Mouse (Mus musculus): ENCODE measurements at regions not wholly inside any gene's neighbourhood (a gene's known extent, or its start where the extent isn't known, plus 50 kb on each side); places are given as distances from the start of the nearest gene placed in this dataset.

- DNase-seq (ENCODE audit: extremely low read depth, low read depth), result no peak
These were observed 220.1 kb downstream of the Elavl2 start for GRCm38 (mm10) chr4:91180241-91181096.

- no peak for DNase-seq (ENCODE audit: extremely low read depth, low read depth)
These were observed 236.1 kb downstream of the Elavl2 start for GRCm38 (mm10) chr4:91164280-91165121.

- no peak for DNase-seq (ENCODE audit: extremely low read depth, low read depth)
These were observed 243.5 kb downstream of the Elavl2 start for GRCm38 (mm10) chr4:91157047-91157446.

DNA sequence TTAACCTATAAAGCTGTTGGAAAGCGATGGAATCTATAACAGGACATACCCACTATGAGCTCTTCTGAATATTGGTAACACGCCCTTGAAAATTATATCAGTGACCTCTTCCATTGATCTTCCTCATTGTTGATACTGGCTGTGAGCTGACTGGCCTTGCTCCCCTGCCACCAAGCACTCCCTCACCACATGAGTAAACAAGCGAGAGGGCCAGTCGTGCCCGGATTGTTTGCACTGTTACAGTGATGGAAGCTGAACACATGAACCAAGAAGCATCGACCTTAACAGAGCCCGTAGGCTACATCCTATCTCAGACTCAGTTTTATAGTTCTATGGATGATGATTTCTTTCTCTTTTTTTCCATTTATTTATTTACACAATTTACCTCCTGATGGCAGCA, 255.9 kb downstream of the Elavl2 start:
- no peak for DNase-seq (ENCODE audit: extremely low read depth, low read depth)

- no peak for DNase-seq (ENCODE audit: extremely low read depth, low read depth)
These were observed 256.7 kb downstream of the Elavl2 start for GRCm38 (mm10) chr4:91143906-91144305.

DNA sequence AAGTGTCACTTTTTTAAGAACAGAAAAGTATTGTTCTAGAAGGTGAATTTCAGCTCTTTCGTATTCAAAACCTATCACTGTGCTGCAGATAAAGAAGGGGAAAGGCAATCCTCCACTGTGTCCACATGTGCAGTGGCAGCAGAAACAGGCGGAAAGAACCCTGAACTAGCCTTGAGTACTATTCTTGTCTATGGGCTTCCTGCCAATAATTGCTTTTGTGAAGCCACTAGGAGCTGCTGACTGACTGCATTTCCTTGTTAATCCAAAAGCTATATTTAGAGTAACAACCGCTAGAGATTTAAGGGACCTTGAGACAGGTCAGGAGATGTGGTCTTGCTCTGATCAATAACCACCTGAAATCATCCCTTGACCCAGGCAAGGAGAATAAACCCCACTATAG, 265.3 kb downstream of the Elavl2 start:
- no peak for DNase-seq (ENCODE audit: extremely low read depth, low read depth)

- no peak for DNase-seq (ENCODE audit: extremely low read depth, low read depth)
These were observed 268.3 kb downstream of the Elavl2 start for GRCm38 (mm10) chr4:91132266-91132665.

- no peak for DNase-seq (ENCODE audit: extremely low read depth, low read depth)
These were observed 280.3 kb downstream of the Elavl2 start for GRCm38 (mm10) chr4:91120277-91120676.

DNA sequence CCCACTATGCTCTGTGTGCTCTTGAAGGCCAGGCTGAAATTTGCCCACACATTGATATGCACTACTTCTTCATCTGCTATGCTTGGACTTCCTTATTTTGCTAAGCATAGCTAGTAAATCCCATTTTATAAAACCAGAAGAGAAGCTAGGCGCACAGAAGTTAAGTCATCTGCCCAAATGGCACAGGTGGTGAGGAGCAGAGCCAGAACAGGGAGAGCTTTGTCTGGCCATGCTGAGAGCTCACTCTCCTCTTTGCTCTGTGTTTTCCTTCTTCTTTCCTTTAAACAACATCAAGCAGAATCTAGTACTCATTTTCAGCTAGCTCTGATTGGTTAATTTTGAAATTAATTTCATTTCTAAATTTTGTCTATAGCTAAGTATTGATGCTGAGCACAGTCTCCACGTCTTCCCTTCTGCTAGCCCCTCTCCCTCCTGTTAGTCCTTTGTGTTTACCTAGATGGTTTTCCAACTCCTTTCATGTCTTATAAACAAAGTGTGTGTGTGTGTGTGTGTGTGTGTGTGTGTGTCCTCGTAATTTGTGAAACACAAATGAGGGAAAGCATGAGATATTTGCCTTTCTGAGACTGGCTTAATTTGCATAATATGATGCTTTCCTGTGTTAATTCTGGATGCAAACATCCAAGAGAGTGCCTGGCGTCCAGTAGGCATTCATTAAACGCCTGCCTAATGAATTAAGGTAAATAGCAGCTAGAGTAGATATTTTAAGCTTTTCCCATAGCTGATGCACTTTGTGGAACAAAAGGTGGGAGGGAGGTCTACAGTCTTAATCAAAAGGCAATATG, 283.6 kb downstream of the Elavl2 start:
- DNase-seq (ENCODE audit: extremely low read depth, low read depth), result no peak

DNA sequence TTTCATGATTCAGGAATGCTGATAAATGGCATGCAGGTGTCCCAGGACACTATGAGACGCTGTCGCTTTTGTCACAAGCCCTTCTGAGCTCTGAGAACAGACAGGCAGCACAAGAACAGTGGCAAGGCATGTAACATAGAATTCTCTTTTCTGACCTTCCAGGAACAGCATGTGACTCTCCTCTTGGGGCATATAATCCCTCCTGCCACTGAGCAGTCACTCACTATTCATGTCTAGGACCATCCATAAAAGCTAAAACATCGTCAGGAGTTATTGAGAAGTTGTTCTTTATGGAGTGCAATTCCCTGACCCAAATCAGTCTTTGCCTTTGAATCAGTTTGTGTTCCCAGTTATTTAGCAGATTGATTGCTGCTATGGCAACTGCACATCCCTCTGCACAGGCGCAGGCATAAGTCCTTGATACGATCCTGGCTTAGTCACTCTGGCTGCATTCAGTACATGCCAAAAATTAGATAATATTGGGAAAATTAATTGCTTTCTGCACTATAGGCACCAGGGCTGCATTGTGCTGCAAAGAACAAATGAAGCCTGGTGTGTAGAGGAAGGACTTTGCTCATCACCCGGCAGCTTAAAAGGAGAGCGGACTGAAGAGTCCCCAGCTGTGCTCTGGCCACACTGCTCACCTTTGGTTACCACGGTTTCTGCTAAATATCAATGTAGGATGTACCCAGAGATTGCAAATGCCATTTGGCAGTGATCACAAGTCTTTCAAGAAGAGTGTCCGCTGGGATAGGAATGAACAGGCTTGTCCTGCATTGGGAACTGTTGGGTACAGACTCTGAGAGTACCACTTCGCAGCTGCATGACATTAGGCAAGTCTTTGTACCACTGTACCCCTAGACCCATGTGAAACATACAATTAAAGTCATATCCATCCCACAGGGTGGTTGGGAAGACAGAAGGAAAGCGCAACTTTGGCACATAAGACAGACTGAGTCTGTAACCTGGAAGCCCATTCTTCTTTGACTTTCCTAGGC, 288.6 kb downstream of the Elavl2 start:
- DNase-seq (ENCODE audit: extremely low read depth, low read depth), result no peak

DNA sequence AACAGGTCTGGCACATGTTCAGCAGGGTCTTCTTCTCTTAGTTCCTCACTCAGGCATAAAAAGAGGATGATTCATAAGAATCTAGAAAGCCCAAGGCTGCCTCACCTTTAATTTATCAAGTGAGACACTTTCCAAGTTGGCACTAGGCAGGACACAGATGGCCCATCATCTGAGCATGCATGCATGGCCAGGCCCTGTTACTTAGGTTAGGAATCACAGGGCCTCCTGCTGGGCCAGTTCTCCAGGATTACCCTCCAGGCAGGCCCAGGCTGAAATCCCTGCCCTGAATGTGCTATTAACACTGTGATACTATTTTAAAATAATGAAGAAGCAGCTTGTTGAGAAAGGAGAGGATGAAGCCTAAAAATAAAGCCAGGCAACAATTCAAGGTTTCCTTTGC, 304.5 kb downstream of the Elavl2 start:
- no peak for DNase-seq (ENCODE audit: extremely low read depth, low read depth)

DNA sequence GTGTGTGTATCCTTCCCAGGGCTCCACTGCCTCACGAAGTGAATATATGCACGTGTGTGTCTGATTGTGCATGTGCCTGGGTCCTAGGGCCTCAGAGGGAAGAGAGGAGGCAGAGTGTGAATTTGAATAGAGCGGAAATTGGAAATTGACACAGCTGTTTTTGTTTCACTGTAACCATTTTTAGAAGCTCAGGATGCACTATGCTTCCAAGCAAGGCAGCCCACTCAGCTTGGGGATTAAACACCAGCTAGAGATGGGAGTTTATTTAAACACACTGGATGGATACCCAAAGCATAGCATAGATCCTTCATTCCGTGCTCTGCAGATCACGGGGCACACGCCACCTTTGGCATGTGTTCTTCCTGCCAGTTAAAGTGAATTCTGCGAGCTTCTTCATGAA, 306.2 kb downstream of the Elavl2 start:
- DNase-seq (ENCODE audit: extremely low read depth, low read depth), result no peak

DNA sequence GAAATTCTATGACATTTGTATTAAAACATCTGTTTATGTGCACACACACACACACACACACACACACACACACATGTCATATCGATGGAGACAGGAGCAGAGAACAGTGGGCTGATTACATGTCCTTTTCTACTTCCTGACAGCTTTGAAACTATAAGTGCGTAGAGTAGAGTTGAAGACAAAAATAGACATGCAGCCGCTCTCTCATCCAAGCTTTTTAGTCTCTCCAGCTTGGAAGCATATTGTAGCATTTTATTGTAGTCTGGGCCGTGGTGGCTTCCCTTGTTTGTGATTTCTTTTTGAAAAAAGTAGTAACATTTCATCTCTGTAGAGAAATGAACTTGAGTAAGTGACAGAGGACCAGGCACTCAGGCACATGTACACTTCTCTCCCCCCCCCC, 306.7 kb downstream of the Elavl2 start:
- no peak for DNase-seq (ENCODE audit: extremely low read depth, low read depth)

- no peak for DNase-seq (ENCODE audit: extremely low read depth, low read depth)
These were observed 308.3 kb downstream of the Elavl2 start for GRCm38 (mm10) chr4:91092323-91092722.

GRCm38 (mm10) chr4:91091910-91092309, 308.7 kb downstream of the Elavl2 start:
- DNase-seq (ENCODE audit: extremely low read depth, low read depth), result no peak

- DNase-seq (ENCODE audit: extremely low read depth, low read depth), result peak; percentile 3
These were observed 316.6 kb downstream of the Elavl2 start for GRCm38 (mm10) chr4:91083950-91084349.

DNA sequence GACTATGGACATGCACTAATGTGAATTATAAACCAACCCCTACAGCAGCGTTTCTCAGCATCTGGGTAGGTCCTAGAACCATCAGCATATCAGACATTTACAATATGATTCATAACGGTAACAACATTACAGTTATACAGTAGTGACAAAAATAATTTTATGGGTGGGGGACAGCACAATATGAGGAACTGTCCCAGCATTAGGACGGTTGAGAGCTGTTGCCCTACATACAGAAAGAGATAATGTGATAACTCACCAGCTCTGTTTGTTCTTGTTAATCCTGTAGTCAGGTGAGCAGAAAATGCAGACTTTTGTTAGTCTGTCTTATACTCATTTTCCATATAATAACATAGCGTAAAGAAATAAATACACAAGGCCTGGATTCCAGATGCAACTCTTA, 319.1 kb downstream of the Elavl2 start:
- DNase-seq (ENCODE audit: extremely low read depth, low read depth), result no peak

GRCm38 (mm10) chr4:91080620-91081441, 319.8 kb downstream of the Elavl2 start:
- DNase-seq (ENCODE audit: extremely low read depth, low read depth), result no peak

DNA sequence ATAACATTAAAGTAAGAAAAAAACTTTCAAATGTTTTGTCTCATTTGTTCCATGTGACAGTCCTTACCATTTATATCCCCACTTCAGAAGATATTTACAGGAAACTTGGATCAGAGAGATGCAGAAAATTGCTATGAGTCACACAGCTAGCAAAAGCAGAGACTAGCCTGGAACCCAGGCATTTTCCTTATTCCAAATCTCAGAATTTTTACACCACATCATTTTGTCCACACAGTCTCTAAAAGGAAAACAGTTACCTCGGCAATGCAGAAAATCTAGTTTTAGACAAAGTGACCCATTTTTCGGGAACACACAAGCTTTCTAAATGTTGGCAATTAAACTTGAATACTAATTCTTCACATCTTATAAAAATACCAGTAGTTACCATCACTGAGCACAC, 329.3 kb downstream of the Elavl2 start:
- DNase-seq (ENCODE audit: extremely low read depth, low read depth), result no peak

DNA sequence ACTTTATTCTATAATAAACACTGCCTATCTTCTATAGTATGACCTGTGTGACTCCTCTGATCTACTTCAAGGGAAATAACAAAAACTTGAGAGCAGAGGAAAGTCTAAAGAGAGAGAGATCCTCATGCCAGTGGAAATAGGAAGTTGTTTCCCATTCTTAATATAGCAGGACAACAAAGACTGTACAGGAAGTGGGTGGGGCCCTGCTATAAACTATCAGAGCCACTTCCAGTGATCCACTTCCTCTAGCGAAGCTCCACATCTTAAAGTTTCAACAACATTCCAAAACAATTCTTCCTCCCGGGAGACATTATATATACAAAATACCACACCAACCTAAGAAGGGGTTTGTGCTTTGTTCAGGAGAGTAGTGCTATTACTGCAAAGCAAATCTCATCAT, 339.7 kb downstream of the Elavl2 start:
- no peak for DNase-seq (ENCODE audit: extremely low read depth, low read depth)
